Mouse (Mus musculus) C3H10T1/2 (cell line): ENCODE results near the gene Cfap20. TPM values are rescaled to one million over a fixed set of nuclear protein-coding genes. Genes with fewer than 3 reads are reported as not detected.

ENCODE experiments used
- polyA plus RNA-seq, 2 experiments: library from polyadenylated mRNA; unstranded; fragments of >200 nt; fragmentation: generic; extraction: Trizol; gene quantifications; one replicate each; pipeline ENCODE4 v1.2.1; 2012; ENCODE audit warnings: missing spikeins in 2 of 2

The Cfap20 gene
- polyA plus RNA-seq = 10 to 100 TPM; 16.0 to 73.6 TPM

DNA sequence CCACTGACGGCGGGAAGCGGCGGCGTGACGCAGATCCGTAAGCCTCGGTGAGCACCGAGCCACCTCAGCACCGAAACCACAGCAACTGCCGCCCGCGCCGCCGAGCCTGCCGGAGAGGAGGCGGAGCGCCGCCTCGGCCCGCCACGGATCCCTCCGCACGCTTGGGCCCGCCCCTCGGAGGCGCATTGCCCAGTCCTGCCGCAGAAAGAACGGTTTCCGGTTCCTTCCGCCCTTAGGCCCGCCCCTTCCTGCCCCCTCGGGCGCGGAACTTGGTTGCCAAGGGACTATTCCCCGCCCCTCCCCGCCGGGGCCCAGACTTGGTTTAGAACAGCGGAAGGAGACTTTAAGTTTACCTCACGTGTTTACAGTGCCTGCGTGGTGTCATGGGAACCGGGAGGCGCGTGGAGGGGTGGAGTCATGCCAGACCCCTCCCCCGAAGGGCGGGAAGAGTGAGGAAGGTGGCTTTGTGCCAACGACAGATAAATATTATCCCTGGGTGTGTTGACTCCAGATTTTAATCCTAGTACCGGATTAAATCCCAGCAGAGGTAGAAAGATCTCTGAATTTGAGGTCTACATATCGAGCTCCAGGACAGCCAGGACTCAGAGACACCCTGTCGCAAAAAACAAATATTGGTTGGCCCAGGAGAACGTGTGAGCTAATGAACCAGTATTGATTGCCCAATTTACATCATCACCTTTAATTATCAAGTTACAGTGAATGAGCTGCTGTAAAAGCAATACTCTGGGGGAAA, at the start of gene Cfap20:
Gene Cfap20, minus strand, starts transcription at position 184 of the 754 bp plus-strand sequence.

Other genes with a start within 250 kb of the Cfap20 start
- 10 to 100 TPM in 1 of 2 experiments, 1 to 10 TPM in 1; 3.6 to 10.5 TPM for gene Kifc3, start 232.1 kb downstream of the Cfap20 start, polyA plus RNA-seq
- under 1 TPM; 0.14 to 0.26 TPM for gene Cngb1, start 128.3 kb downstream of the Cfap20 start, polyA plus RNA-seq
- gene Tepp, start 124.3 kb downstream of the Cfap20 start, polyA plus RNA-seq = not detected
- 1 to 10 TPM; 1.4 to 7.7 TPM for gene Zfp319, start 102.9 kb downstream of the Cfap20 start, polyA plus RNA-seq
- gene Usb1, start 102.6 kb downstream of the Cfap20 start, polyA plus RNA-seq = 10 to 100 TPM; 14.6 to 26.3 TPM
- 1 to 10 TPM in 1 of 2 experiments, under 1 TPM in 1; 0.18 to 2.5 TPM for gene Mmp15, start 82.6 kb downstream of the Cfap20 start, polyA plus RNA-seq
- gene Csnk2a2, start 55.2 kb upstream of the Cfap20 start, polyA plus RNA-seq = 10 to 100 TPM; 25.0 to 43.3 TPM
- under 1 TPM in 1 of 2 experiments, not detected in 1; 0.33 TPM for gene Ccdc113, start 99.2 kb upstream of the Cfap20 start, polyA plus RNA-seq
- gene Prss54, start 141.5 kb upstream of the Cfap20 start, polyA plus RNA-seq = not detected
- gene Gins3, start 198.6 kb upstream of the Cfap20 start, polyA plus RNA-seq = 1 to 10 TPM; 1.4 to 2.7 TPM
- gene Ndrg4, start 242.1 kb upstream of the Cfap20 start, polyA plus RNA-seq = 1 to 10 TPM; 1.1 to 8.9 TPM